Mouse (Mus musculus) thymus, adult 2 months (tissue): ENCODE data around the gene Olfr401.

Experiments used
- CTCF ChIP-seq: fragments of 200-500 bp; IDR thresholded peaks from 2 replicates; pipeline ENCODE4 v1.5.1; 2012; ENCODE audit warnings: mild to moderate bottlenecking, control low read depth, low read length, moderate library complexity, borderline replicate concordance; ENCODE audit not compliant: control insufficient read depth, poor library complexity, insufficient read depth; ENCODE audit errors: extremely low read depth
- POLR2A ChIP-seq: fragments of 200-500 bp; IDR thresholded peaks from 2 replicates; pipeline ENCODE4 v1.6.1; 2012; ENCODE audit warnings: mild to moderate bottlenecking, low read length, control low read depth, moderate library complexity; ENCODE audit not compliant: control insufficient read depth, poor library complexity, insufficient read depth; ENCODE audit errors: extremely low read depth

- TF ChIP-seq CTCF = no peak
- TF ChIP-seq POLR2A = no peak
These were observed 8.4 kb upstream of the Olfr401 start for GRCm38 (mm10) chr11:74105066-74105465.
